Mouse (Mus musculus): ENCODE measurements around the gene Acta1.

GRCm38 (mm10) chr8:123887956-123888355, 6.6 kb downstream of the Acta1 start:
- TF ChIP-seq CTCF (IDR thresholded peaks at IDR 0.05; ENCODE audit: control insufficient read depth, insufficient read depth, insufficient replicate concordance, low read depth, low read length) (no peak), POLR2A (IDR thresholded peaks at IDR 0.05; ENCODE audit: control insufficient read depth, low read depth, low read length) (no peak)

Data from testis, adult 2 months (tissue).